Mouse (Mus musculus) brain, embryonic 14.5 days (tissue): ENCODE measurements around the gene Rnf19b.

Experiments used
- CTCF ChIP-seq: fragments of 200-500 bp; IDR thresholded peaks from 2 replicates; pipeline ENCODE4 v1.5.1; 2012; ENCODE audit warnings: inconsistent platforms, mild to moderate bottlenecking, moderate library complexity, borderline replicate concordance; ENCODE audit not compliant: insufficient read depth, insufficient read length; ENCODE audit errors: extremely low read depth
- POLR2A ChIP-seq: fragments of 200-500 bp; IDR thresholded peaks from 2 replicates; pipeline ENCODE4 v1.6.1; 2012; ENCODE audit warnings: mild to moderate bottlenecking, inconsistent platforms, borderline replicate concordance; ENCODE audit not compliant: poor library complexity, insufficient read depth, insufficient read length, severe bottlenecking; ENCODE audit errors: extremely low read depth

DNA sequence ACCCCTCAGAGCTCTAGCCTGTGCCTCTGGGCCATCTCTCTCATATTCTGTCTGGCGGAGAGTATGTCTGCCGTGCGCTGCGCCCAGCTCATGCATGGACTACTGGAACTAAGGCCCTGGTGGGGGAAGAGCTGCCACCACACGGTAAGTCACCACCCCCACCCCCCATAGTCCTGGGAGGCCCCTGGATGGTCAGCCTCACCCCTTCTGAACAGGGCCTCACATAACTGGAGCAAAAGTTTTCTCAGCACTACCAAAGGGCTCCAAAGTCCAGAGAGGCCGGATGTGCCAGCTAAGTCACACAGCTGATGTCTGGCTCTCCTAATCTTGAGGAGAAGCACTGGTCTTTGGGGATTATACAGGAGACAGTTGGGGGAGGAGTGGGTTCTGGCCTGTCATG lies 52.7 kb downstream of the Rnf19b start:
- no peak for TF ChIP-seq CTCF
- no peak for TF ChIP-seq POLR2A
